Mouse (Mus musculus) ovary, postnatal 14 days (tissue): ENCODE data around the gene Gm10198.

Experiments used
- DNase-seq: peaks from one replicate; pipeline ENCODE4 v3.0.0; 2022; ENCODE audit warnings: low spot score

Gene Gm10198

DNA sequence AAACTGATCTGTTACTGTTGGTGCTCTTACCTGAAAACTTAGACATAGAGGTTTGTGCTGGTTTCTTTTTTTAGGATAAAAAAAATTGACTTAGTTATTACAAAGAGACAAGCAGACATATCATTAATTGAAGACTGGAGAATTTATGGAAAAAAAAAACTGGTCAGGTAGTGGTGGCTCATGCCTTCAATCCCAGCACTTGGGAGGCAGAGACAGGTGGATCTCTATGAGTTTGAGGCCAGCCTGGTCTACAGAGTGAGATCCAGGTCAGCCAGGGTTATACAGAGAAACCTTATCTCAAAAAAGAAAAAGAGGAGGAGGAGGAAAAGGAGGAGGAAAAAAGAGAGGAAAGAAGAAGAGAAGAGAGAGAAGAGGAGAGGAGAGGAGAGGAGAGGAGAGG, at the start of gene Gm10198:
Gene Gm10198 (plus strand): TSS at position 301 of the 400 bp plus-strand sequence.
- DNase-seq, result no peak

DNA sequence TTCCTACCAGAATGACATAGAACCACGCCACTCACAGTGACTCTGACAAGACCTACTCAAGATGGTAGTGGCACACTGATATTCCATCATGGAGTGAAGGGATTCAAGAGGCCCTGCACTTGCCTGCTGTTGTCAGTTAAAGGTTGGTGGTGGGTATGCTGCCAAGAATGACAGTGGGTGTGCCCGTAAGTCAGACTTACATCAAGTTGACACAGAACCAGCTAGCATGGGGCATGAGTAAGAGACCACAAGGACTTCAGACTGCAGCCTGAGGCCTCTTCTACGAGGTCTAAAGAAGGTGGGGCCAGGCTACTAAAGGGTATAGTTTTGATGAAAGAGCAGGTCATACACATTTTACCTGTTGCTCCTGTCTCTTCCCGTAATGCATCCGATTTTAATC, 47.3 kb upstream of the Gm10198 start:
- no peak for DNase-seq

DNA sequence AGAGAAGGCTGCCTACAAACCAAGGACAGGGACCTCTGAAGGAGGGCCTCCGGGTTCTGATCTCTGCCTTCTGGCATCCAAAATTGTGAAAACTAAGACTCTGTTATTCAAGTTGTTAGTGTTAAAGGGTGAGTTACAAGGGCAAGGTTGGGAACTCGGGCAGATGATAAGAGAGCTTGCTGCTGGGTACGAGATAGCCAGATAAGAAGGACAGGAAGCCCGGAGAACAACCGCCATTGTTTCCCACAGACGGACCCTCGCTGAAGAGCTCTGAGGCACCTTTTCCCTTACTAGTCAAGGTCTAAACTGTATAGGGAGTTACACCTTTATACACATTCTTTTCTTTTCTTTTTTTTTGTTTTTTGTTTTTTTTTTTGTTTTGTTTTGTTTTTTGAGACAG, 39.8 kb upstream of the Gm10198 start:
- DNase-seq, result no peak

DNA sequence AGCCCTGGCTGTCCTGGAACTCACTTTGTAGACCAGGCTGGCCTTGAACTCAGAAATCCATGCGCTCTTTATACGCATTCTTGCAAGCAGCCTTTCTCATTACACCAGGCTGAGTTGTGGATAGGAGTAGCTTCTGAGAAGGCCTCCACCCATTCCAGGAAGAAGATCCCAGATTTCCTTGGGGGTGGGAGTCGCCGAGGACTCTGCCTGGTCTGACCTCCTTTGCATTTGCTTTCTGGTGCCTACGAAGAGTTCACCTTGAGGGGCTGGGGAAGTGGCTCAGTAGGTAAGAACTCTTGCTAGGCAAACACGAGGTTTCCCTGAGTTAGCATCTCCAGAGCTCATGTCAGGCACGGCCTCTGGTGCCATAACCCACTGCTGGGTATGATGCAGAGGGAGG, 39.4 kb upstream of the Gm10198 start:
- DNase-seq, result no peak

DNA sequence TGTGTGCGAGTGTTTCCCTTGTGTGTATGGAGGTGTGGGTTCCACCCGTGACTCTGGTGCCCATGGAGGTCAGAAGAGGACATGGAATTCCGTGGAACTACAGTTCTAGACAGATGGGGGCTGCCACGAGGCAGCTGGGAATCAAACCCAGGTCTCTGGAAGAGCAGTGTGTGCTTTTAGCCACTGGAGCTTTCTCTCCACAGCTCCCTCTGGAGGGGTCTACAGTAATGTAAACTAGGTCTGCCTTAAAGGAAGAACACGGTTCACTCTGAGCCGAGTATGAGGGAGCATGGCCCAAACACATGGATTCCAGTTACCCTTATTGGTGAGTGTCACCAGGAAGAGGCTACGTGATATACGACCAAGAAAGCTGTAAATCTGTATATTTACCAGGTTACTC, 38.6 kb upstream of the Gm10198 start:
- no peak for DNase-seq

DNA sequence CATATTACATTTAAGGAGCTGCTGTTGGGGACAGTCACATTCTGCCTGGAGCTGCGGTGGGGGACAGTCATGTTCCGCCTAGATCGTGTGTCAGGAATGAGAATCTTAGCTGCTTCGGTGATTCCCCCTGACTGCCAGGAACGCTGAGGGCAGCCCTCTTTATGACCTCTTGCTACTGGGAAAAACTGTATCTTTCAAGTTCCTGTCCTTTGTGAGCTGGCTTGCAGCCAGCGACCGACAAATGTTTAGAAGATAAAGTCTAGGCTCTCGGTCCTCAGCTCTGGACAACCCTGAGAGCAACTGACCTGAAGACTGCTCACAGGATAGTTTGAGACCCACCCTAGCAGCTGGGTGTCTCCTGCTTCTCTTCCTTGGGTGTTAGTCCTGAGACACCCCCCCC, 37.3 kb upstream of the Gm10198 start:
- no peak for DNase-seq

DNA sequence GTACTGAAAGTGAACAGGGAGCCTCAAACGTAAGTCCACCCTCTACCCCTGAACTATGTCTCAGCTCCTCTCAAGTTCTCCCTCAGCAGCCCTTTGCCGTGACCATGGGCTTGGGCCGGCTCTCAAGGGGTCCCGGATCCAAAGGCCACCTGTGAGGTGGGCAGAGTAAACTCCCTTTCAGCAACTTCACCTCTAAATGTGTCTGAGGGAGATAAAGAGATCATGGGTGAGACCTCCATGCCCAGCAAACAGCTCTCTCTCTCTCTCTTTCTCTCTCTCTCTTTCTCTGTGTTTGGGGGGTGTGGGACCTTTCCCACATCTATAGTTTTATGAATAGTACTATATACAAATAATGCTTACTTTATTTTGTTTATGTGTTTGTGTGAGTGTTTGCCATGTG, 36.2 kb upstream of the Gm10198 start:
- no peak for DNase-seq

DNA sequence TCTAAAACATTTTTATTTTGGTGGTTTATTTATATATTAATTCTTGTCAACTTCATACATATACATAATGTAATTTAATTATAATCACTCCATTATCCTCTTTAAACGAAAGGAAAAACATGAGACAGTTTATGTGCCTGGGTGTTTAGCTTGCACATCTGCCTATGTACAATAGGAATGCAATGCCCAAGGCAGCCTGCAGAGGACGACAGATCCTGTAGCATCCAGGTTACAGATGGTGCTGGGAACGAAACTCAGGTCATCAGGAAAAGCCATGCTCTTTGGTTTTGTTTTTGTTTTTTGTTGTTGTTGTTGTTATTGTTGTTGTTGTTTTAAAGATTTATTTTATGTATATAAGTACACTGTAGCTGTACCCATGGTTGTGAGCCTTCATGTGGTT, 32.4 kb upstream of the Gm10198 start:
- DNase-seq, result no peak

DNA sequence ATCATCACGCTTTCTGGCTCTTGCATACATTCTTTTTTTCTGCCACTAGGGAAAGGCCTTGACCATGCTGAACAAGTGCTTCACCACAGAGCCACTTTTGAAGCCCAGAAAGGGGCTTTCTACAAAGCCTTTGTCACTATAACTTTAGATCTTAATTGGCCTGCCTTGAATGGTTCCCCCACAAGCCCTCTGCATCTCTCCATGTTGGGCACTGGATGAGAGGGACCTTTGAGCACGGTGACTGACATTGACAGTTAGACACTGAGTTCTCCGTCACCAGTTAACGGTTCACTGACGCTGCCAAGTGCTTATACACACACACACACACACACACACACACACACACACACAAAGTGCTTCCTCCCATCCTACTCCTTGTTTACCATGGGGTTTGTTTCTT, 30.0 kb upstream of the Gm10198 start:
- DNase-seq, result no peak

DNA sequence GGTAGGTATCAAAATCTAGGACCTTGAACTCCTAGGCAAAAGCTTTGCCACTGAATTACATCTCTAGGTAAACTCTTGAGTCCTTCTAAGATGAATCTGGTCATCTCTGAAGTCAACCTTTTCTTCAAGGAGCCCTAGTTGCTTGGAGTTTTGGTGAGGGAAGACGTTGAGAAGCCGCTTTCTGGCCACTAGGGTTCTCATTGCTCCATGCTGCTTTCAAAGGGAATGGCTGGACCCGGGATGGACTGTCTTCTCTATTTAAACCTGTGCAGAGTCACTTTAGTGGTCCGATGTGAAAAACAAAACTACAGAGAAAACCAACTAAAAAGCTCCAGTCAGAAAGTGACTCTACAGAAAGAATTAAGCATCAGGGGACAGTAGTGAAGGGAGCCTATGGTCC, 18.4 kb upstream of the Gm10198 start:
- DNase-seq, result peak; percentile 5

DNA sequence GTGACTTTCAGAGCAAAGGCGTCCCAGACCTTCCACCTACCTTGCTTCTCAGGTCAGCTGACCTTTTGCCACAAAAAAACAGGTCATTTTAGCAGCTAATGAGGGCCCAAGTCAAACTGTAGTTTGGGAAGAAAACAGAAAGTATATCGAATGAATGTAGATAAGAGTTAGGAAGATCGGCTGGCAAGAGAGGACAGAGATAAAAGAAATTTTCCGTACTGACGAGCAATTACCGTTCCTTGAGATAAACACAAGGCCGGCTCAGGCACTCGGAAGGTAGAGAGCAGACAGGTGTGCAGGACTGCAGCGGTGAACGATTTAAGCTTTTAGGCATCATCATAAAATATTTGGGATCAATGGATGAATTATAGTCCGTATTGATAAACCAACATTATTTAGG, 15.4 kb upstream of the Gm10198 start:
- no peak for DNase-seq

DNA sequence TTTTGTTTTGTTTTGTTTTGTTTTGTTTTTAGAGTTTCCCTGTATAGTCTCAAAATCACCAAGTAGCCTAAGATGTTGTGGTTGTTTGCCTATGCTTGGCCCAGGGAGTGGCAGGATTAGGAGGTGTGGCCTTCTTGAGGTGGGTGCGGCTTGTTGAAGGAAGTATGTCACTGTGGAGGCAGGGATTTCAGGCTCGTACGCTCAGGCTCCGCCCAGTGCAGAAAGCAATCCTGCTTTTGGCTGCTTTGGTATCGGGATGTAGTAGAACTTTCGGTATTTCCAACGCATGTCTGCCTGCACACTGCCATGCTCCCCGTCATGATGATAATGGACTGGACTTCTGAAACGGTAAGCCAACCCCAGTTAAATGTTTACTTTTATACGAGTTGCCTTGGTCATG, 12.5 kb upstream of the Gm10198 start:
- no peak for DNase-seq

DNA sequence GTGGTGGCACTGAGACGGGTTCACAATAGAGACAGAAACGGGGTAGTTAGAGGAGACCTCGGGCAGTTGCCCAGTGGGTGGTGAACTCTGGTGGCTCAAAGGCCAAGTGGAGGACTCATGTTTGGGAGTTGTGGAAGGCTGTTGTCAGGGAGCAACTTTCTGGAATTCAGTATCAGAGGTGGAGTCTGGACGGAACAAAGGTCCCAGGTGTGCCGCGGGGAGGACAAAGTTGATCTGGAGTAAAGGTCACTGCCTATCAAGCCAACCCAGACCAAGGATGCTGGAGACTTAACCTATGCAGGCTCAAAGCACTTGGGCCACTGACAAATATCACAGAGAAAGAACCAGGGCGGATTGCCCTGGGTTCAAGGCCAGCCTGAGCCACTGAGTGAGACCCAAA, 5.5 kb downstream of the Gm10198 start:
- no peak for DNase-seq

DNA sequence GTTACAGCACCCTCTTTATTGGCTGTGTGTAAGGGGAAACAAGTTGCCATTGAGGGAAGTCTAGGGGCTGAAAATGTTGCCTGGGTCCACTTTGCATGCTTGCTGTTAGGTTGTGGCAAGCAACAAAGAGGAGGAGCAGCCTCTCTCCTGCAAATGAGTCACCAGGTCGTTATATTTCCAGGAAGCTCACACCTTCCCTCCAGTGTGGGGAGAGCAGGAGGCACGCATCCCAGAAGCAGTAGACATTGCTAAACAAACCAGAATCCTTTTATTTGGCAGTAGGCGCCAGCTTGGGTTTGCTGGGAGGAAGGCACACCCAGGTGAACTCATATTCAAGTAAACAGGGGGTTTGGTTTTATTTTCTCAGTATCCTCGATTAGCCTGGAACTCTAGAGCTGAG, 8.8 kb downstream of the Gm10198 start:
- no peak for DNase-seq

DNA sequence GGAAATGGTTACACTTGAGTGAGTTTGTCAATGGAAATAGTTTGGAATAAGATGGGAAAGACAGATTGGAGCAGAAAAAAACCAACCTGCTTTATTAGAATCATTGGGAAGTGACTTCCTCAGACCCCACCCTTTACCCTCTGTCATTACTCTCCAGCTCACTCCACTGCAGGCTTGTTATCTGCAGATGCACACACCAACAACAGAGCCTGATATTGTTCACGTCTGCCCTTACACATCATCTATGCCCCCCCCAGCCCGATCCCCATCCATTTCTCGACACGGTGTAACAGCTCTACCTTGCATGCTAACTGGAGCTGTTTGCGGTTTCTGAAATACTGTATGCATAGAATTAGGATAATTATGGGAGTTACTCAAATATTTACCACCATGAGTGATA, 12.2 kb downstream of the Gm10198 start:
- DNase-seq, result no peak

DNA sequence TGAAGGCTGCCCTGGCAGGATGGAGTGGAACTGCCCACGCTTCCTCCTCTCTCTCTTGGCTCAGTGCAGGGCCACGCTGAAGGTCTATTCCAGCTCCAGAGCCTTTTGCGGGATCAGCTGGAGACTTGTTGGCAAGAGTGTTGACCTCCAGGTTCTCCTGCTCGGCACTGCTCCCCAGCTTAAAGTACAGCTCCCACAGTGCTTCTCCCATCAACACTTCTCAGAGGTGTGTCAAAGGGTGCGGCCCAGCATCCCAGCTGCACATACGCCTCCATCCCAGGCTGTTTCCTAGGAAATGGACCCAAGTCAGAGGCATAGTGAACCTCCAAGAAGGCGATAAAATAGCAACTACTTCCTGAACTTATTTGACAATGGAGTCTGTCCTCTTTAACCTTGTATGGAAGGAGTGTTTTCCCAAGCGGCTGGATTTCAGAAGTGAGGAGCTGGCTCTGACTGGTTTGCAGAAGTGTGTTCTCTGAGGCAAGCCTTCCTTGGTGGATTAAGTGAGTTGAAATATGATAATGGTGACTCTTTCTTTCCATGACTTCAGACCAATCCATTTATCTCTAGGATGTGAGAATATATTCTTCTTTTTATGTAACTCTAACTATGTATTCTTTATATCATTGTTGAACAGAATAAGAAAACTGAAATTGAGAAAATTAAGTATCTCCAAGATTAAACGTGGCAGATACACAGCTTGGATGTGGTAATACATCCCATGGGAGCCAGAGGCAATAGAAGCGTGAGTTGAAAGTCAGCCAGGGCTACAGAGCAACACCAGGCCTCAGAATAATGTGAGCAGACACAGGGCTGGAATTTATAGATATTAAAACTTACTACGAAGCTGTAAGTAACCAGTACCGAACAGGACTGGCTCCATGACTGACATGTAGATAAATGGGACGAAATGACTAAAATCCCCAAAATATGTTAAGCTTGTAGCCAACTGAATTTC, 23.9 kb downstream of the Gm10198 start:
- DNase-seq, result no peak

DNA sequence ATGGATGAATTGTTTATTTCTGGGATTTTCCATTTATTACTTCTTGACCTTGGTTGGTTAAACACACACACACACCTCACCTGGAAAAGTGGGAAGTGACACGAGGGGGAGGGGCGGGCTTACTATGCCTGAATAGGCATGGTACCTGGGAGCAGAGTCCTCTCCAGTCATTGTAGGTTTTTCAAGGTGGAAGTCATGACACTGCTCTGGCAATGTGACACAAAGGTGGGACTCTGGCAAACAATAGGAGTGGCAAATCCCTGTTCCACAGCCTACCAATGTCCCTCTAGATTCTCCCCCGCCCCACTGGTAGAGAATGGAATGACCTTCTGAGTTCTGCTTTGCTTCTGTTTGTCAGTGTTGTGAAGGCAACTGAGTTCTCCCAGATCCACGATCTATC, 27.8 kb downstream of the Gm10198 start:
- DNase-seq, result no peak

DNA sequence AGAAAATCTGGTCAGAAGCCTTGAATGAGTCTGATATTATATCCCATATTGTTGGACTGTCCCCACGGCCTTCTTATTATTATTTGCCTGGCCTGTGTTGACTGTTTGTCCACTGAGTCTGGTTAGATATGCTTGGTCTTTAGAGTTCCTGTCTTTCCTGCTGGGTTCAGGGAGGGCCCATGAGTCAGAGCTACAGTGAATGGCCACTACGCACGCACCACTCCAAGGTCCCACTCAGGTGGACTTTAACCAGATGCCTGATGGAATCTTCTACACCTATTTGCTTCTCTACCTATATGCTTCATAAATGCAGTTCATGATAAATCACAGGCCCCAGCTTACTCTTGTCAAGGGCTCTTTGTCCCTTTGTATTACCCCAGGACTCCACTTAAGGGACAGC, 29.8 kb downstream of the Gm10198 start:
- no peak for DNase-seq

DNA sequence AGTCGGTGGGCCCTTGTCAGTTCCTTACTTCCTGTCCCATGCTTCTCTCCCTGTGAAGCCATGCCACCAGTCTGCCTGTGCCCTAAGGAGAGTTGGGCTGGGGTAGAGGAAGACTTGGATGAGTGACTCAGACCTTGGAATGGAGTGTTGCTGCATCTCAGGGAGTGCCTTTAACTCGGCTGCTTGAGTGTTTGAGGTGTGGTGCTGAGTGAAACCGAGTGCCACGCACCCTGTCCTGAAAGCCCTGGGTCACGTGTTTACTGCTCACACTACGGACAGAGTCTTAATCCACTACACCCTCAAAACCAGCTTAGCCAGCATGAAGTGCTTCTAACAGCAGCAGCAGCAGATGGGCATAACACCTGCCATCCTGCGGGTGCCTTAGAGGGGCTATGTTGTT, 30.5 kb downstream of the Gm10198 start:
- no peak for DNase-seq

DNA sequence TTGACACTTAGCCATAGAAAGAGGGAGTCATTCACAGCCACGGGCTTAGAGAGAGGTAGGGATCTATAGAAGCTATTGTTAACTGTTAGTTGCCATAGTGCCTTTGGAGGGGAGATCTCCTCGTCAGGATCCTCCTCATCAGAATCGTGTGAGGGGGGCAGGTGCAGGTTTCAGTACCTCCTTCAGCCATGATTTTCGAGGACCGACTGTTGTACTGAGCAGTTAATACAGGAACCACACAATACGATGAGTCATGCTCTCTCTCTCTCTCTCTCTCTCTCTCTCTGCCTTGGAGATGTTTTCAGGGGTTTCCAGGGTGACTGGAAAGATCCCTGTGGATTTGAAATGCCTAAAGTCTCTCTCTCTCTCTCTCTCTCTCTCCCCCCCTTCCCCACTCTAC, 31.5 kb downstream of the Gm10198 start:
- no peak for DNase-seq

DNA sequence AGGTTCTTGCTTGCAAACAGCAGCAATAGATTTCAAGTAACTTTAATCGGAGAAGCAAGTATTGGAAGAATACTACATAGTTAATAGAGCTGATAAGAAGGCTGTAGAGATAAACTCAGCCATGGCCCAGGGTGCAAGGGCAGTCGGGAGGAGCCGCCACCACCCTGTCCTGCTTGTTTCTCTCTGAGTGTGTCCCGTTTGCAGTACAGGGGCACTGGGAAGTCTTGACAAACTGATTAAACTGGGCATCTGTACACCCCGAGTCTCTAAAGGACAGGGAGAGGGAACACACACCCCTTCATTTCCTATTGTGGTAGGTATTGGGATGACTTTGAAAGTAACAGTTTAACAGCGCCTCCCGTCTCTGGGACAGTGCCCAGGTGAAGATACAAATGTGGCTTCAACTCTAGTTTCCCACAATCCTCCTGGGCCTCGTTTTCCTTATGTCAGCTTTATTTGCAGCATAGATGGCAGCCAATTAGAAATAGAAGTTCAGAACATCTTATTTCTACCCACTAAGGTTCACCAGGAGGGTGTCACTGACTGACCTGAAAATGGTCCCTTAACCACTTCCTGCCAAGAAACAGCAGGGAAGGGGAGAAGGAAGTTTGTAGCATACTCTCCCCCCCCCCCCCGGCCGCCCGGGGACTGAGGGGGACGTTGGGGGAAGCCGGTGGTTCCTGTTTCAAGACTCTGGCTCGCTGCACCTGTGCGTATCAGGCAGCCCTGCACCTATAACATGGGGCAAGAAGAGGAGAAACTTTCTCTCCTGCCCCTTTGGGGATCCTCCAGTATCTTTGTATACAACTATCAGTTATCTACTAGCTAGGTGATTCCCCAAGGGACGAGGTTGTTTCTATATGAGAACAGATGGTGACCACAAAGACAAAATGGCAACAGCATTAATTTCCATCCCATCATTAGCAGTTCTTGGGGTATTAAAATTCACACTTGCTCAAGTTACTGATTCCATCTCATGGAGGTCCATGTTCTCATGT, 41.9 kb downstream of the Gm10198 start:
- no peak for DNase-seq

DNA sequence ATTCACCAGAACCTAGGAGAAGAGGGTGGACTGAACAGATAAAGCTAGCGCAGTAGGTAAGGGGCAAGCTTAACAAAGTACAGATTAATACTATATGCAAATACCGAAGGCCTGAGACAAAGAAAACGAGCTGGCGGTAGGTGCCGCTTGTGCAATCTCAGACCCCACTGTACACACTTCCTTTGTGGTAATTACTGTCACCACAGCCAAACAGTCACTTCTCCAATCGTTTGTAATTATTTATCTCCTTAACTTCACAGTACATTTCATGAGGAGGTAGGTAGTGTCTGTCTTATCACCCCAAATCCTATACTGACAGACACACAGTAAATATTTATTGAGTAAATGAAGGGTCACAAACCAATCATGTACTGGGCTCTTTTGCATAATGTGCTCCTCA, 47.7 kb downstream of the Gm10198 start:
- no peak for DNase-seq
